Mouse (Mus musculus) brain, embryonic 14.5 days (tissue): Measurements from ENCODE around the gene Plekha5. TPM values are rescaled to one million over a fixed set of nuclear protein-coding genes. Genes with fewer than 3 reads are reported as not detected.

Experiments used
- DNase-seq: peaks from one replicate; pipeline ENCODE4 v3.0.0-alpha.2; 2011; ENCODE audit warnings: low read depth
- CTCF ChIP-seq: fragments of 200-500 bp; IDR thresholded peaks from 2 replicates; pipeline ENCODE4 v1.5.1; 2012; ENCODE audit warnings: inconsistent platforms, mild to moderate bottlenecking, moderate library complexity, borderline replicate concordance; ENCODE audit not compliant: insufficient read depth, insufficient read length; ENCODE audit errors: extremely low read depth
- POLR2A ChIP-seq: fragments of 200-500 bp; IDR thresholded peaks from 2 replicates; pipeline ENCODE4 v1.6.1; 2012; ENCODE audit warnings: mild to moderate bottlenecking, inconsistent platforms, borderline replicate concordance; ENCODE audit not compliant: poor library complexity, insufficient read depth, insufficient read length, severe bottlenecking; ENCODE audit errors: extremely low read depth
- polyA plus RNA-seq: library from polyadenylated mRNA; depleted of rRNA; stranded (reverse); fragments of >200 nt; gene quantifications from 2 replicates; pipeline ENCODE4 v1.2.3, GENCODE M21; 2012; rRNA removed

Gene Plekha5
- polyA plus RNA-seq, 1 experiment, result 103 TPM

DNA sequence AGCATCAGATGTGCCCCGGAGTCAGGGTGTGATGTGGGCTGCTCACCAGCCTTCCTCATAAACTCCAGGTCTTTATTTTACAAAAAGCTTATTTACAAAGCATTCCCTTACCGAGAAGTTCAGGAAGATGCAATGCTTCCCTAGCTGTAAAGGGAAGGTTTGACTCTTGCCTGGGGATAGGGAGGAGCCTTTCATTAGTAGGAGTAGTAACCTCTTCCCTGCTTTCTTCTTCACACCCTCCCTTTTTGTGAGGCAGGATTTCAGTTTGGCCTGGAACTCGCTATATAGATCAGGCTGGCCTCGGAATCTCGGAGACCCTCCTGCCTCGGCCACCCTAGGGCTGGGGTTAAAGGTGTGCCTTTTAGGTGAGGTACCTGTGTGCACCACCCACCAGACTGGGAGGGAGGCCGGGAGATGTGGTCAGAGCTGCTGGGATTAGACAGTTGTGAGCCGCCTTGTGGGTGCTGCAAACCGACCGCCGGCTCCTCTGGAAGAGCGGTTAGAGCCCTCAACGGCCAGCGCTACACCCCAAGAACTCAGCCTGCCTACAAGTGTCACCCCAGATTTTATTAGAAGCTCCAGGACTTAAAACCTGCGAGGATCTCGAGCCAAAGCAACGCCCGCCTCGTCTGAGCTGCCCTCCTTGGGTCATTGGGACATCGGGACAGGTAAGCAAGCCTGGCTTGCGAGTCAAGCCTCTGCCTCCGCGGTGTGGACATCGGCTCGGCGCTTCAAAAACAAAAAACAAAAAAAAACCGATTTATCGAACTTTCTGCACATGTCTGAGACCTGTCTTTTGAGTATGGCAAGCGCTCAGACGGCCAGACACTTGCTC, 198.8 kb downstream of the Plekha5 start, which contains the start of gene Aebp2:
Gene Aebp2, plus strand, starts transcription at position 273 of the 835 bp plus-strand sequence.
- DNase-seq, result no peak
- no peak for TF ChIP-seq CTCF
- no peak for TF ChIP-seq POLR2A

GRCm38 (mm10) chr6:140623226-140624095, 199.6 kb downstream of the Plekha5 start:
- peak; percentile 97 for DNase-seq
- no peak for TF ChIP-seq CTCF
- peak; percentile 94 for TF ChIP-seq POLR2A

DNA sequence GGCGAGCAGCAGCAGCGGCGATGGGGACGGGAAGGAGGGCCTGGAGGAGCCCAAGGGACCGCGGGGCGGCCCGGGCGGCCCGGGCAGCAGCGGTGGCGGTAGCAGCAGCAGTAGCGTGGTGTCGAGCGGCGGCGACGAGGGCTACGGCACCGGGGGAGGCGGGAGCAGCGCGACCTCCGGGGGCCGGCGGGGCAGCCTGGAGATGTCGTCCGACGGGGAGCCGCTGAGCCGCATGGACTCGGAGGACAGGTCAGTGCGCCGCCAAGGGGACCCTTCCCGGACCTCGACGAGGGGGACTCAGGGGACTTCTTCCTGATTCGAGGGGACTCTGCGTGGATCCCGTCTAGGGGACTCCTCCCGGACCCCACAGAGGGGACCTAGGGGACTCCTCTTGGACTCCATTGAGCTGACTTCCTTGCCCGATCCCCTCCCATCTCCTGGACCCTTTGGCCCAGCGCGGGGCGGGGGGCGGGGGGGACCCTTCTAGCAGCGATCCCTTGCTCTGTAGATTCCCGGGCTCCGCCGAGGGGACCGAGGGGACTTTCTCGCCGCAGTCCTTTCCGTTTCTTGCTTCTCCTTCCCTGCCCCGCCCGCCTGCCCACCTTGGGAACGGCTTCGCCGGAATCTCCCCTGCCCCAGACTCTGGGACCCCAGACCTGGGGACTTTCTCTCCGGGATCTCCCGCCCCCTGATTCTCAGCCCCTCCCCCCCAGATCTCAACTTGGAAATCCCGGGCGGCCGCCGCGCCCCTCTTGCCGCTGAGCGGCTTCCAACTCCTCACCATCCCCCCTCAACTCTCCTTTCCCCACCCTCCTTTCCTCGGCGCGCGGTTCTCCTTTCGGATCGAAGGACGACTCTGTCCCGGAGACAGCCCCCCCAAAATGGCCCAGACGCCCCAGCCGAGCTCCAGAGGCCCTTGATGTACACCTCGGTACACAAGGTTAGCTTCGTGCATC, 200.5 kb downstream of the Plekha5 start:
- peak; percentile 65 for DNase-seq
- no peak for TF ChIP-seq CTCF

DNA sequence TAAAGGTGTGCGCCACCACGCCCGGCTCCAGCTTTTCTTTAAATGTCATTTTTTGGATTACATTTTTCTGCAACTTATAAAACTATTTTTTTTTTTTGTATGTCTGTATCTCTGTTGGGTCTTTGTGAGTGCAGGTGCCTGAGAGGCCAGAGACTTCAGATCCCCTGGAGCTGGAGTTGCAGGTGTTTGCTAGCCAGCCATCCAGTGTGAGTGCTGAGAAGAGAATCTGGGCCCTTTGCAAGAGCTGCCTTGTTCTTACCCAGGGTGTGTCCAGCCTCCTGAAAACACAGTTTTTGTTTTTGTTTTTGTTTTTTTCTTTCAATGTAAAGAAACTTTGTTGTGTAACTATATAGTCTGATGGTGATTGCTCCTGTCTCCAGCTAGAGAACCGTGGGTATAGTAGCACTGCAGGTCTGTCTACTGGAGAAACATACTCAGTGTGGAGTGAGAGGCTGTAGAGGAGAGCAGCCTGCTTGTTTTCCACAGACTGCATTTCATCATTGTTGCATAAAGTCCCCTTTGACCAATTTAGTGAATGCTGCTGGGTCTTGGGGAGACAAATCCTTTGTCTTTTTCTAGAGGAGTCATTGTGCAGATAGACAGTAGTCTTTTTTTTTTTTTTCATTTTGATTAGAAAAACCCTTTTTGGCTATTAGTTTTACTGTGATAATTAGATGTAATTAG, 205.5 kb downstream of the Plekha5 start:
- DNase-seq, result no peak
- TF ChIP-seq POLR2A, result no peak
- TF ChIP-seq CTCF, result no peak

DNA sequence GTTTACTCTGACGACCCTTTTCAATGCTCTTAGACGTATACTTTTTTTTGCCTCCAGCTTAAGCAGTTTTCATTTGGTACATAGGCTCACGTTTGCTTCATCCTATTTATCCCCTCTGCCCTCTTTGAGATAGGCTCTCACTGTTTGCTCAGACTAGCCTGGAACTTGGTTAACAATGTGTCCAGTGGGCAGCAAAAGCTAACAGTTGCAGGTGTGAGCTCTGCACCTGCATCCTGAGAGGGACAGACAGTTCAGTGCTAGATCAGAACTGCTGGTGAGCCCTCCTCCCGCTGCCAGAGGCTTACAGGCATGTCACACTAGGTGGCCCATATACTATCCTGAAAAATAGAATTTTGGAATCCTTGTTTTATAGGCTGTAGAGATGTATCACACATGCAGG, 206.5 kb downstream of the Plekha5 start:
- TF ChIP-seq POLR2A (no peak), CTCF (no peak)
- no peak for DNase-seq

DNA sequence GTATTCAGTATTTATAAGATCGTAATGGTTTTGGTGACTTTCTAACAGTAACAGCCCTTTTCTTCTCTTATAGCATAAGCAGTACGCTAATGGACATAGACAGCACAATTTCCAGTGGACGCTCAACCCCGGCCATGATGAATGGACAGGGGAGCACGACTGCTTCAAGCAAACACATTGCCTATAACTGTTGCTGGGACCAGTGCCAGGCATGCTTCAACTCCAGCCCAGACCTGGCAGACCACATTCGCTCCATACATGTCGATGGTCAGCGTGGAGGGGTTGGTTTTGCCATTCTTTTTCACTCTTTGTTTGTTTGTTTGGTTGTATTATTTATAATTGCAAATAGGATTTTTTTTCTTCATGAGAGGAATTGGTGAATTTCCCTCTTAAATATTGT, 209.8 kb downstream of the Plekha5 start:
- no peak for DNase-seq
- no peak for TF ChIP-seq CTCF
- TF ChIP-seq POLR2A, result no peak

DNA sequence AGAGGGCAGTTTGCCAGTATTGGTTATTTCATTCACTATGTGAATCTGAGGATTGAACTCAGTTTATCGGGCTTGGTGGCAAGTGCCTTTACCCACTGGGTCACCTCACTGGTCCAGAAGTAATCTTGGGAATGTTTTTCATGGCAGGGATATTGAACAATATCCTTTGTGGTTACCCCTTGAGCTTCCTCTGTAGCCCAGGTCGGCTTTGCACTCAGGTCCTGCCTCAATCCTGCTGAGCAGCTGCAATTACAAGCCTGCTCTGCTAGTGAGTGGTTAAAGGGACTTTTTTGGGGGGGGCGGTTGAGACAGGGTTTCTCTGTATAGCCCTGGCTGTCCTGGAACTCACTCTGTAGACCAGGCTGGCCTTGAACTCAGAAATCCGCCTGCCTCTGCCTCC, 212.4 kb downstream of the Plekha5 start:
- no peak for DNase-seq
- TF ChIP-seq CTCF (no peak), POLR2A (no peak)

DNA sequence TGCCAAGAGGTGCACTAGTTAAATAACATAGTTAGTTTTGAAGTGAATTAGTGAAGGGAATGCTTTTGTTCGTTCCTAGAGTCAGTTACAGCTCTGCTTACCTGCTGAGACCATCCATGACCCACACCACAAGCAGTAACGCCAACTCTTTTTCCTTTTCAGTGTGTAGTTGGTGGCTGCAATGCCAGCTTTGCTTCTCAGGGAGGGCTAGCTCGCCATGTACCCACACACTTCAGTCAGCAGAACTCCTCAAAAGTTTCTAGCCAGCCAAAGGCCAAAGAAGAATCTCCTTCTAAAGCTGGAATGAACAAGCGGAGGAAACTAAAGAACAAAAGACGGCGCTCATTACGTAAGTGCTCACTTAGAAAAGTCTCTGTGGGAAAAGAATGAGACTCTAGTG, 218.2 kb downstream of the Plekha5 start:
- no peak for DNase-seq
- TF ChIP-seq CTCF (no peak), POLR2A (no peak)

- DNase-seq, result no peak
- TF ChIP-seq POLR2A (no peak), CTCF (no peak)
Observed at GRCm38 (mm10) chr6:140642655-140643054, 218.8 kb downstream of the Plekha5 start.

DNA sequence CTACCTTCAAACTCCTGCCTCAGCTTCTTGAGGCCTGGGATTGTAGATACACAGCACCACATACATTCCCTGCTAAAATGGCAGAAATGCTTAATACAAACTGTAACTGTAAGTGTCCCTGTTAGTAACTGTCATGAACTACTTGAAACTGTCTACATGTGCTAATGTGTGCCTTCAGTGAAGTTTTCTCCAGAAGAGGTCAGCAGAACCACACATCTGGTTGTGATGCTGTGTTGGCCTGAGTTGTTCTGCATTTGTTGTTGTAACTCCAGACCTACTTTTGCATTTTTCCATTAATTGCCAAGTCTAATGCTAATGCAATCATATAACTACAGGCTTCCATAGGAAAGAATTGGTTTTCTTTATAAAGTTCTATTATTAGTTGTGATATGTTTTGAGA, 222.1 kb downstream of the Plekha5 start:
- no peak; the same call in 1 of the 2 replicates for TF ChIP-seq CTCF
- TF ChIP-seq POLR2A, result no peak
- no peak for DNase-seq

Other genes starting within 250 kb of the Plekha5 start
- gene Aebp2, start 198.6 kb downstream of the Plekha5 start, polyA plus RNA-seq, result 30.0 and 36.8 TPM in 2 replicates